Mouse (Mus musculus) cerebellum, adult 2 months (tissue): Measurements from ENCODE around the gene Eya4.

Experiments
- CTCF ChIP-seq: fragments of 200-500 bp; IDR thresholded peaks from 2 replicates; pipeline ENCODE4 v1.5.1; 2011; ENCODE audit warnings: low read depth, mild to moderate bottlenecking, control low read depth, low read length, moderate library complexity, borderline replicate concordance; ENCODE audit not compliant: insufficient read depth
- POLR2A ChIP-seq: fragments of 200-500 bp; IDR thresholded peaks from 2 replicates; pipeline ENCODE4 v1.6.1; 2011; ENCODE audit warnings: low read length, control low read depth, borderline replicate concordance; ENCODE audit not compliant: insufficient read depth

- TF ChIP-seq POLR2A = no peak
- no peak for TF ChIP-seq CTCF
These were observed 146.7 kb downstream of the Eya4 start for GRCm38 (mm10) chr10:23203885-23204284.
